In genomic region chr6:115717715-115718558, GRCm38 (mm10) we compare ENCODE assay signal across 8 mouse cellular contexts. TPM values are rescaled to one million over a fixed set of nuclear protein-coding genes. Genes with fewer than 3 reads are reported as not detected.
DNase-seq lines count a peak whose midpoint lies in the region; ATAC-seq and TF ChIP-seq lines count a peak whose summit lies in the region.

No protein-coding gene starts in this region.

- 2% methylated on average over 15 of the region's 15 CpGs for WGBS in bone marrow, adult 2 months
- 2% methylated on average over 15 of the region's 15 CpGs for WGBS in forebrain, postnatal 0 days
- WGBS in hindbrain, embryonic 12.5 days: 2% methylated on average over 15 of the region's 15 CpGs
- 2% methylated on average over 15 of the region's 15 CpGs for WGBS in limb, embryonic 14.5 days
- WGBS in midbrain, embryonic 14.5 days: under 1% methylated on average over 15 of the region's 15 CpGs

- DNase-seq in forebrain, postnatal 0 days: peak; percentile 33
- peak; percentile 67 for DNase-seq in limb, embryonic 14.5 days (ENCODE audit: low spot score)
- DNase-seq in midbrain, embryonic 14.5 days: peak; percentile 80
- DNase-seq in thymus, postnatal 0 days (ENCODE audit: low spot score): peak; percentile 80
- no peak for DNase-seq in left cerebral cortex, adult 11 months (ENCODE audit: low spot score)

- TF ChIP-seq POLR2A in bone marrow, adult 2 months (IDR thresholded peaks at IDR 0.05; ENCODE audit: borderline replicate concordance, control insufficient read depth, low read depth, low read length): no peak
- TF ChIP-seq POLR2A in limb, embryonic 14.5 days (IDR thresholded peaks at IDR 0.05; ENCODE audit: borderline replicate concordance, extremely low read depth, insufficient read depth, insufficient read length): no peak

- H3K4me1 ChIP-seq in E14TG2a.4 (replicated peaks; ENCODE audit: low read depth, low read length): peaks cover 50% of the 10 kb centered on the region
- H3K4me1 ChIP-seq in bone marrow, adult 2 months (ENCODE audit: control insufficient read depth, insufficient read depth, low read length): peaks cover 2% of the 10 kb centered on the region
- H3K4me1 ChIP-seq in forebrain, postnatal 0 days (ENCODE audit: insufficient read depth): no peaks in the 10 kb centered on the region
- H3K4me1 ChIP-seq in hindbrain, embryonic 12.5 days: peaks cover 17% of the 10 kb centered on the region; the same call in 1 of the 2 replicates
- peaks cover 4% of the 10 kb centered on the region; the same call in 1 of the 2 replicates for H3K4me1 ChIP-seq in limb, embryonic 14.5 days (ENCODE audit: control insufficient read depth, insufficient read depth, low read length)
- H3K4me1 ChIP-seq in midbrain, embryonic 14.5 days (ENCODE audit: control insufficient read depth, insufficient read depth, low read length): no peaks in the 10 kb centered on the region

- H3K27ac ChIP-seq in bone marrow, adult 2 months (ENCODE audit: control insufficient read depth, insufficient read depth, low read depth, low read length, poor library complexity): no peak overlapping the region
- H3K27ac ChIP-seq in forebrain, postnatal 0 days (ENCODE audit: low read depth, low read length): no peak overlapping the region
- no peak overlapping the region for H3K27ac ChIP-seq in hindbrain, embryonic 12.5 days
- H3K27ac ChIP-seq in limb, embryonic 14.5 days (replicated peaks; ENCODE audit: low read depth, low read length): no peak overlapping the region
- no peak overlapping the region for H3K27ac ChIP-seq in midbrain, embryonic 14.5 days (replicated peaks; ENCODE audit: low read depth, low read length)

- peak; percentile 94 for ATAC-seq in forebrain, postnatal 0 days
- peak; percentile 93 for ATAC-seq in hindbrain, embryonic 12.5 days (ENCODE audit: low FRiP score)
- ATAC-seq in limb, embryonic 14.5 days (ENCODE audit: low FRiP score, low read depth): peak; percentile 76
- ATAC-seq in midbrain, embryonic 14.5 days (ENCODE audit: low FRiP score, low TSS enrichment): peak; percentile 88

- no peaks in the 10 kb centered on the region for H3K27me3 ChIP-seq in E14TG2a.4 (ENCODE audit: insufficient read depth, low read length)
- H3K27me3 ChIP-seq in forebrain, postnatal 0 days (ENCODE audit: insufficient read depth, low read length): no peaks in the 10 kb centered on the region
- H3K27me3 ChIP-seq in hindbrain, embryonic 12.5 days: no peaks in the 10 kb centered on the region
- H3K27me3 ChIP-seq in limb, embryonic 14.5 days (ENCODE audit: control insufficient read depth, insufficient read depth, low read length): no peaks in the 10 kb centered on the region
- no peaks in the 10 kb centered on the region for H3K27me3 ChIP-seq in midbrain, embryonic 14.5 days (ENCODE audit: control insufficient read depth, insufficient read depth, low read length)

- H3K36me3 ChIP-seq in E14TG2a.4 (ENCODE audit: insufficient read depth, low read length): no peaks in the 10 kb centered on the region
- no peaks in the 10 kb centered on the region for H3K36me3 ChIP-seq in forebrain, postnatal 0 days (ENCODE audit: insufficient read depth)
- no peaks in the 10 kb centered on the region for H3K36me3 ChIP-seq in hindbrain, embryonic 12.5 days
- H3K36me3 ChIP-seq in limb, embryonic 14.5 days (ENCODE audit: control insufficient read depth, insufficient read depth, low read length): no peaks in the 10 kb centered on the region
- H3K36me3 ChIP-seq in midbrain, embryonic 14.5 days (ENCODE audit: control insufficient read depth, insufficient read depth, low read length): no peaks in the 10 kb centered on the region

- H3K9ac ChIP-seq in forebrain, postnatal 0 days: no peak overlapping the region
- H3K9ac ChIP-seq in hindbrain, embryonic 12.5 days: 0 out of 2 replicates have a peak overlapping the region, but pooled peaks have one; percentile 18
- no peak overlapping the region for H3K9ac ChIP-seq in limb, embryonic 14.5 days (ENCODE audit: low read depth, low read length, severe bottlenecking)
- H3K9ac ChIP-seq in midbrain, embryonic 14.5 days (replicated peaks; ENCODE audit: low read length): no peak overlapping the region; the same call in 1 of the 2 replicates

- H3K9me3 ChIP-seq in E14TG2a.4 (ENCODE audit: low read length): no peaks in the 10 kb centered on the region; the same call in 1 of the 2 replicates
- H3K9me3 ChIP-seq in forebrain, postnatal 0 days (ENCODE audit: low read length): no peaks in the 10 kb centered on the region
- H3K9me3 ChIP-seq in hindbrain, embryonic 12.5 days (replicated peaks): no peaks in the 10 kb centered on the region
- H3K9me3 ChIP-seq in limb, embryonic 14.5 days (ENCODE audit: control insufficient read depth, low read length): no peaks in the 10 kb centered on the region
- no peaks in the 10 kb centered on the region for H3K9me3 ChIP-seq in midbrain, embryonic 14.5 days (ENCODE audit: control insufficient read depth, low read length)

- H3K4me3 ChIP-seq in E14TG2a.4 (replicated peaks; ENCODE audit: low read length): peak overlapping the region; percentile 69
- H3K4me3 ChIP-seq in bone marrow, adult 2 months (replicated peaks; ENCODE audit: control insufficient read depth, low read depth, low read length): peak overlapping the region; percentile 37
- no peak overlapping the region for H3K4me3 ChIP-seq in forebrain, postnatal 0 days (ENCODE audit: low read depth, low read length)
- peak overlapping the region; percentile 16 for H3K4me3 ChIP-seq in hindbrain, embryonic 12.5 days
- H3K4me3 ChIP-seq in limb, embryonic 14.5 days (replicated peaks; ENCODE audit: low read length): no peak overlapping the region
- H3K4me3 ChIP-seq in midbrain, embryonic 14.5 days (replicated peaks; ENCODE audit: low read depth, low read length): peak overlapping the region; percentile 20

- H3K4me2 ChIP-seq in forebrain, postnatal 0 days (ENCODE audit: low read depth): peak overlapping the region; percentile 39
- peak overlapping the region; percentile 53 for H3K4me2 ChIP-seq in hindbrain, embryonic 12.5 days (replicated peaks)
- H3K4me2 ChIP-seq in limb, embryonic 14.5 days (replicated peaks; ENCODE audit: low read depth, low read length, severe bottlenecking): peak overlapping the region; percentile 25
- H3K4me2 ChIP-seq in midbrain, embryonic 14.5 days (ENCODE audit: low read length): peak overlapping the region; percentile 47

- TF ChIP-seq CTCF in E14TG2a.4 (conservative IDR thresholded peaks at IDR 0.05; ENCODE audit: low read length): peak; percentile 18; the same call in 1 of the 2 replicates
- 0 out of 2 replicates have a peak, but pooled peaks have one; percentile 18 for TF ChIP-seq CTCF in bone marrow, adult 2 months (IDR thresholded peaks at IDR 0.05; ENCODE audit: control insufficient read depth, insufficient read depth, low read length)
- no peak for TF ChIP-seq CTCF in forebrain, postnatal 0 days (IDR thresholded peaks at IDR 0.05; ENCODE audit: low read depth)

RNA-seq across cellular contexts. Expression of gene Raf1, which starts 41.5 kb away (rescaled TPM):
- polyA plus RNA-seq in bone marrow, adult 2 months (2011; ENCODE audit: insufficient read depth, insufficient read length, low replicate concordance, missing spikeins): 55.8 and 65.4 TPM in 2 replicates
- 225 and 226 TPM in 2 replicates for total RNA-seq in forebrain, postnatal 0 days (2014; rRNA removed)
- 94.9 and 105 TPM in 2 replicates for polyA plus RNA-seq in forebrain, postnatal 0 days (2015; fragmentation: Nextera tagmentation; extraction: Ambion mirVana)
- 159 TPM in 2 replicates for polyA plus RNA-seq in hindbrain, embryonic 12.5 days (2016; fragmentation: Nextera tagmentation; extraction: Ambion mirVana)
- polyA plus RNA-seq in limb, embryonic 14.5 days (2012; rRNA removed): 176 and 197 TPM in 2 replicates
- 120 and 134 TPM in 2 replicates for polyA plus RNA-seq in limb, embryonic 14.5 days (2014; fragmentation: Nextera tagmentation; extraction: Ambion mirVana)
- polyA plus RNA-seq in midbrain, embryonic 14.5 days (2014; fragmentation: Nextera tagmentation; extraction: Ambion mirVana): 148 and 179 TPM in 2 replicates
- polyA plus RNA-seq in thymus, postnatal 0 days (2015; fragmentation: Nextera tagmentation; extraction: Ambion mirVana): 61.5 and 67.0 TPM in 2 replicates

RNA-seq across cellular contexts. Expression of gene Tmem40, which starts 44.3 kb away (rescaled TPM):
- polyA plus RNA-seq in bone marrow, adult 2 months (2011; ENCODE audit: insufficient read depth, insufficient read length, low replicate concordance, missing spikeins): 45.6 and 84.4 TPM in 2 replicates
- 0.38 and 1.4 TPM in 2 replicates for total RNA-seq in forebrain, postnatal 0 days (2014; rRNA removed)
- 0.73 and 1.1 TPM in 2 replicates for polyA plus RNA-seq in forebrain, postnatal 0 days (2015; fragmentation: Nextera tagmentation; extraction: Ambion mirVana)
- 1.1 and 2.0 TPM in 2 replicates for polyA plus RNA-seq in hindbrain, embryonic 12.5 days (2016; fragmentation: Nextera tagmentation; extraction: Ambion mirVana)
- 7.0 and 8.0 TPM in 2 replicates for polyA plus RNA-seq in limb, embryonic 14.5 days (2012; rRNA removed)
- polyA plus RNA-seq in limb, embryonic 14.5 days (2014; fragmentation: Nextera tagmentation; extraction: Ambion mirVana): 10.0 and 13.1 TPM in 2 replicates
- polyA plus RNA-seq in midbrain, embryonic 14.5 days (2014; fragmentation: Nextera tagmentation; extraction: Ambion mirVana): 0.66 and 1.4 TPM in 2 replicates
- polyA plus RNA-seq in thymus, postnatal 0 days (2015; fragmentation: Nextera tagmentation; extraction: Ambion mirVana): 1.4 and 2.2 TPM in 2 replicates

RNA-seq across cellular contexts. Expression of gene Cand2, which starts 56.4 kb away (rescaled TPM):
- polyA plus RNA-seq in bone marrow, adult 2 months (2011; ENCODE audit: insufficient read depth, insufficient read length, low replicate concordance, missing spikeins): 0.23 and 1.3 TPM in 2 replicates
- total RNA-seq in forebrain, postnatal 0 days (2014; rRNA removed): 5.2 and 6.6 TPM in 2 replicates
- 2.9 and 4.2 TPM in 2 replicates for polyA plus RNA-seq in forebrain, postnatal 0 days (2015; fragmentation: Nextera tagmentation; extraction: Ambion mirVana)
- polyA plus RNA-seq in hindbrain, embryonic 12.5 days (2016; fragmentation: Nextera tagmentation; extraction: Ambion mirVana): 35.6 and 37.3 TPM in 2 replicates
- 57.7 and 78.8 TPM in 2 replicates for polyA plus RNA-seq in limb, embryonic 14.5 days (2012; rRNA removed)
- polyA plus RNA-seq in limb, embryonic 14.5 days (2014; fragmentation: Nextera tagmentation; extraction: Ambion mirVana): 39.1 and 42.0 TPM in 2 replicates
- 9.0 and 12.6 TPM in 2 replicates for polyA plus RNA-seq in midbrain, embryonic 14.5 days (2014; fragmentation: Nextera tagmentation; extraction: Ambion mirVana)
- 4.5 and 5.3 TPM in 2 replicates for polyA plus RNA-seq in thymus, postnatal 0 days (2015; fragmentation: Nextera tagmentation; extraction: Ambion mirVana)

Comparison
In these comparisons a context has a peak if more than half of its experiments do, and no peak if none do; other contexts are left out.
1. H3K4me3 ChIP-seq: peak in E14TG2a.4 (single experiment), bone marrow, adult 2 months (single experiment), hindbrain, embryonic 12.5 days (single experiment) and midbrain, embryonic 14.5 days (single experiment); none in forebrain, postnatal 0 days (single experiment) and limb, embryonic 14.5 days (single experiment).
2. Peak in every context shown above with its lines, with median percentiles within 50 percentile points of each other: ATAC-seq and H3K4me2 ChIP-seq.